Mouse (Mus musculus) thymus, adult 2 months (tissue): ENCODE data around the gene Igfbp3. TPM values are rescaled to one million over a fixed set of nuclear protein-coding genes. Genes with fewer than 3 reads are reported as not detected.
A peak's percentile ranks its signal among the peaks of the same experiment; 100 is the strongest.

Source experiments
- DNase-seq: peaks from one replicate; pipeline ENCODE4 v3.0.0; 2021
- H3K27ac ChIP-seq: fragments of 200-500 bp; 2 replicates; pipeline ENCODE4 v1.5.1; 2012; ENCODE audit warnings: low read length, control low read depth; ENCODE audit not compliant: control insufficient read depth, insufficient read depth
- H3K27me3 ChIP-seq: fragments of 200-500 bp; 2 replicates; pipeline ENCODE4 v1.6.1; 2012; ENCODE audit warnings: mild to moderate bottlenecking, low read length, moderate library complexity, mixed read lengths; ENCODE audit not compliant: control insufficient read depth, insufficient read depth
- H3K36me3 ChIP-seq: fragments of 200-500 bp; 2 replicates; pipeline ENCODE4 v1.6.1; 2012; ENCODE audit warnings: mild to moderate bottlenecking, low read length, moderate library complexity; ENCODE audit not compliant: control insufficient read depth, insufficient read depth
- H3K4me1 ChIP-seq: fragments of 200-500 bp; replicated peaks from 2 replicates; pipeline ENCODE4 v1.6.1; 2012; ENCODE audit warnings: low read length; ENCODE audit not compliant: control insufficient read depth, insufficient read depth
- H3K4me3 ChIP-seq: fragments of 200-500 bp; 2 replicates; pipeline ENCODE4 v1.5.1; 2012; ENCODE audit warnings: mild to moderate bottlenecking, low read length, control low read depth, moderate library complexity; ENCODE audit not compliant: control insufficient read depth, insufficient read depth
- CTCF ChIP-seq: fragments of 200-500 bp; IDR thresholded peaks from 2 replicates; pipeline ENCODE4 v1.5.1; 2012; ENCODE audit warnings: mild to moderate bottlenecking, control low read depth, low read length, moderate library complexity, borderline replicate concordance; ENCODE audit not compliant: control insufficient read depth, poor library complexity, insufficient read depth; ENCODE audit errors: extremely low read depth
- POLR2A ChIP-seq: fragments of 200-500 bp; IDR thresholded peaks from 2 replicates; pipeline ENCODE4 v1.6.1; 2012; ENCODE audit warnings: mild to moderate bottlenecking, low read length, control low read depth, moderate library complexity; ENCODE audit not compliant: control insufficient read depth, poor library complexity, insufficient read depth; ENCODE audit errors: extremely low read depth
- WGBS: fragments of 180-500 bp; shearing (Covaris S2); methylation state at CpG from one replicate; pipeline ENCODE4 v1.1.7; 2018; 5-methylcytosine and 5-hydroxymethylcytosine counted together
- polyA plus RNA-seq: library from polyadenylated mRNA; depleted of rRNA; stranded (reverse); fragments of >200 nt; gene quantifications from 2 replicates; pipeline ENCODE4 v1.2.3, GENCODE M21; 2012

The Igfbp3 gene
- polyA plus RNA-seq, 1 experiment, result 12.1 TPM

DNA sequence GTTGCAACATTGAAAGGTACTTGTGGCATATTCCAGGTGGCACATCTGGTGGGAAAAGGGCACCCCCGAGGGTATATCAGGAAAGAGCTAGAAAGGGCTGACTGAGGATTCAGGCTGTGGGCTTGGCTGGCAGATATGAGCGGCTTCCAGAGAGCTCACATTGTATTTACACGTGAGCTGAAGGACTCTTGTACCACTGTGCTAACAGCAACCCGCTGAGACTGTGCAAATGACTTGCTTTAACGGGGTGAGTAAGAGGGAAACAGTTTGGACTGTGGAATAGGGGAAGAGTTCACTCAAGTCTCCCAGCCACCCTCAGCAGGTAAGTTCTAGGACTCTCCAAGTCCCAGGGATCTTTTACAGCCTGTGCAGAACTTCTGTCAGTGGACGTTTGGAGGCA lies 40.1 kb downstream of the Igfbp3 start:
- no peak overlapping the region for H3K27ac ChIP-seq
- DNase-seq, result no peak
- TF ChIP-seq POLR2A (no peak), CTCF (no peak)

DNA sequence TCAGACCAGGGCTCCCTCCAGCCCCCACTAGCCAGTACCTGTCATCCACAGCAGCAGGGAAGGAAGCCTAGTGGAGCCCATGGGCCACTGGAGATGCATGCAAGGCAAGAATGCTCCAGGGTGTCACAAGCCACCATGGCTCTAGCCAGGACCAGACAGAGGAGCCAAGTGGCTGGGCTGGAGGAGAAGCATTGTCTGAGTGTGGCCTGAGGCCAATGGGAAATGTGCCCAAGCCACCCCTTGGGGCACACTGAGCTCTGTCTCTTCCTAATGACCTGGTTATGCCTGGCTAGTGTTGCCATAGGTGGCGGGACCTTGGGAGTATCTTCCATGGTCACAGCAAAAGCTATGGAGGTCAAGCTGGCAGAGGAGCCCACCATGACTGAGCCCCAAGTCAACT lies 44.1 kb downstream of the Igfbp3 start:
- Histone ChIP-seq H3K36me3 (no peaks in the 10 kb centered on the region), H3K27ac (no peak overlapping the region), H3K27me3 (no peaks in the 10 kb centered on the region), H3K4me3 (no peak overlapping the region), H3K4me1 (no peaks in the 10 kb centered on the region)
- no peak for DNase-seq
- no peak for TF ChIP-seq POLR2A
- no peak for TF ChIP-seq CTCF
- WGBS, result 86% methylated on average over 1 of the region's 1 CpGs

More for the DNA sequence above, 40.1 kb downstream of the Igfbp3 start:
- H3K4me3 ChIP-seq, result no peak overlapping the region
- WGBS, result 87% methylated on average over 6 of the region's 6 CpGs
- H3K27me3 ChIP-seq, result no peaks in the 10 kb centered on the region
- H3K4me1 ChIP-seq, result no peaks in the 10 kb centered on the region
- H3K36me3 ChIP-seq, result no peaks in the 10 kb centered on the region

DNA sequence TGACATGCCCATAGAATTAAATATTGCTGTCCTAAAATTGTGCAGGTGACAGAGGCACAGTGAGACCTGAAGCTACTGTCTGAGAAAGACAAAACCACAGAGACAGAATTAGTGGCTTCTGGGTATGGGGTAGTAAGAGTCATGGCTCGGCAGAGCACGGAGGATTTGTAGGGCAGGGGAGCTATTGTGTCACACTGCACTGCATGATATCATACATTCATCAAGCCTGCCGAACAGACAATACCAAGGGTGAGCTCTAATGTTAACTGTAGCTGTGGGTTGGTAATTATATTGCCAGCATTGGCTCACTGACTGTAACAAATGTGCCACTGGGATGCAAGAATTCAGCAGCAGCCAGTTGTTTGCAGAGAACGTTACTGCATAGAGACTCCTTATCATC lies 49.3 kb downstream of the Igfbp3 start:
- WGBS, result 80% methylated on average over 4 of the region's 4 CpGs
- no peak overlapping the region for H3K27ac ChIP-seq
- peaks cover 15% of the 10 kb centered on the region for H3K4me1 ChIP-seq
- TF ChIP-seq POLR2A (no peak), CTCF (no peak)
- no peak overlapping the region for H3K4me3 ChIP-seq
- H3K27me3 ChIP-seq, result no peaks in the 10 kb centered on the region
- no peak for DNase-seq
- no peaks in the 10 kb centered on the region for H3K36me3 ChIP-seq

DNA sequence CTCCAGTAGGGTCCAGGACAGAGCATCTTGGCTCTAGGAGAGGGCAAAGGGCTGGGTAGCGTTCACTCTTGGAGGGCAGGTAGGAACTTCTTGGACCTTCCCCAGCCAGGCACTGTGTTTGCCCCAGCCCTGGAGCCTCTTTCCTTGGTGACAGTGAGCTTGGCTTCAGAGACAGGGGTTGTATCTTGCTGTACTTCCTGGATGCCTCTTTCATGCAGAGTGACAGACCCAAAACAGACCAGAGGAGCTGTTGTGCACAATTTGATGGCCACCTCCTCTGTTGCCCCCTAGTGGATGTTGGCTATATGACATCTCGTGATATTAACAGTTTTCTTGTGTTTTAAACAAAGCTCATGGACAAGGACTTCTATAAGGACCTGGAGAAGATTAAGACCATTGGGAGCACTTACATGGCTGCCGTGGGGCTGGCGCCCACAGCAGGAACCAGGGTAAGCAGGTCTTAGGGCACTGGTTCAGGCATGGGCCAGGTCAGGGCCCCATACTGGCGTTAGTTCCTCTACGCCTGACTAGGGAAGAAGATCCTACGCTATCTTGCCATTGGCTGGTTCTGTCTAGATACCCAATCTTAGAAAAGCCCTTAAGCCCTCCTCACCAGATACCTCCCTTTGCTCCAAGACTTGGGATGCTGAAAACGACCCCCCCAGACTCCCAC lies 52.1 kb downstream of the Igfbp3 start:
- peak; percentile 69 for DNase-seq
- no peaks in the 10 kb centered on the region for H3K36me3 ChIP-seq
- no peak overlapping the region for H3K4me3 ChIP-seq
- H3K27ac ChIP-seq, result peak overlapping the region; percentile 87
- 81% methylated on average over 8 of the region's 8 CpGs for WGBS
- TF ChIP-seq CTCF (no peak), POLR2A (no peak)
- H3K27me3 ChIP-seq, result no peaks in the 10 kb centered on the region
- H3K4me1 ChIP-seq, result peaks cover 15% of the 10 kb centered on the region

DNA sequence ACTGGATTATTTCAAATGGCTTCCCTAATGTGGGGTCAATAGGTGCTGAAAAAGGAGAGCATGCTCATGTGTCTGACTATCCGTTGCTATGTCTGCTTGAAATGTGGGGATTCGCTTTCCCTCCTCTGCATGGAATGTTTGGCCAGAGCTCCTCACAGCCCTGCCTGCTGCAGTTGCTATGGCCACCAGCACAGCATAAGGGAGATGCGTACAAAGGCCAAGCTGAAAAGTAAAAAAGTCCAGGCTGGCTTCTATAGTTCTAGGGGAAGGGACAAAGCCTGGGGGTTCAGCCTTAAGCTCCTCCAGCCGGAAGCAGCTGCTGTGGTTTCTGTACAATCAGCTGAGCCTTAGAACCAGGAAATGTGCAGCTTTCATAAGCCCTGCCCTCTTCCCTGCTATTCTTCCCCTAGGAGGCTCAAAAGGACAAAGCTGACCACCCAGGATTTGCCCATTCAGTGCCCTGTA lies 53.1 kb downstream of the Igfbp3 start:
- TF ChIP-seq POLR2A, result no peak
- no peak for TF ChIP-seq CTCF
- Histone ChIP-seq H3K4me1 (peaks cover 17% of the 10 kb centered on the region), H3K27me3 (no peaks in the 10 kb centered on the region), H3K4me3 (no peak overlapping the region), H3K36me3 (no peaks in the 10 kb centered on the region), H3K27ac (peak overlapping the region; percentile 87)
- WGBS, result 54% methylated on average over 4 of the region's 4 CpGs
- DNase-seq, result peak; percentile 55

DNA sequence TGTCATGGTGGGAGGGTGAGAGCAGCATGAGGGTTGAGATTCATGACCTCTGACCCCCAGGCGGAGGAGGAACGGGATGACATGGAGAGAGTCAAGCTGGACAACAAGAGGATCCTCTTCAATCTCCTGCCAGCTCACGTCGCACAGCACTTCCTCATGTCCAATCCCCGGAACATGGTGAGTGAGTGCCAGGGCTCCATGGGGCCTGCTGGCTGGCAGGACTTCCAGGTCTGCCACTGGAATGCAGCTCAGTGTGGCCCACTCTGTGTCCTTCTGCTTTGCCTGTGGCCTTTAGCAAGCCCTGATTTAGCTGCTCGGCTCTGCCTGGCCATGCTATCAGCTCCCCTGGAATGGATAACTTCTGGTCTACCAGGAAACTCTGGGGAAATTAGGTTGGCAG lies 53.6 kb downstream of the Igfbp3 start:
- no peaks in the 10 kb centered on the region for H3K36me3 ChIP-seq
- H3K4me1 ChIP-seq, result peaks cover 18% of the 10 kb centered on the region
- H3K27me3 ChIP-seq, result no peaks in the 10 kb centered on the region
- 90% methylated on average over 6 of the region's 6 CpGs for WGBS
- TF ChIP-seq POLR2A, result no peak
- no peak for TF ChIP-seq CTCF
- H3K27ac ChIP-seq, result peak overlapping the region; percentile 87; the same call in 1 of the 2 replicates
- DNase-seq, result no peak
- H3K4me3 ChIP-seq, result no peak overlapping the region
